Mouse (Mus musculus): Measurements from ENCODE around the gene Rtn3. TPM values are rescaled to one million over a fixed set of nuclear protein-coding genes. Genes with fewer than 3 reads are reported as not detected.

The Rtn3 gene
- polyA plus RNA-seq, 1 experiment from 2014 or later: 129 TPM

GRCm38 (mm10) chr19:7420841-7421601 lies 62.1 kb downstream of the Rtn3 start:
- ATAC-seq (ENCODE audit: extremely low read depth, insufficient number of reproducible peaks, low FRiP score, low TSS enrichment): no peak
- Histone ChIP-seq H3K4me1 (peaks cover 77% of the 10 kb centered on the region), H3K36me3 (peaks cover 62% of the 10 kb centered on the region), H3K9me3 (no peaks in the 10 kb centered on the region), H3K9ac (peak overlapping the region; percentile 73), H3K27me3 (replicated peaks) (no peaks in the 10 kb centered on the region), H3K4me3 (peak overlapping the region; percentile 31), H3K27ac (replicated peaks) (peak overlapping the region; percentile 74), H3K4me2 (peak overlapping the region; percentile 60)
- 60% methylated on average over 27 of the region's 27 CpGs for WGBS

GRCm38 (mm10) chr19:7420108-7420507 lies 63.0 kb downstream of the Rtn3 start:
- no peak for ATAC-seq (ENCODE audit: extremely low read depth, insufficient number of reproducible peaks, low FRiP score, low TSS enrichment)
- 66% methylated on average over 12 of the region's 12 CpGs for WGBS
- no peaks in the 10 kb centered on the region for H3K9me3 ChIP-seq
- no peaks in the 10 kb centered on the region for H3K27me3 ChIP-seq (replicated peaks)
- peak overlapping the region; percentile 71 for H3K4me2 ChIP-seq
- no peak overlapping the region for H3K4me3 ChIP-seq
- no peak overlapping the region for H3K27ac ChIP-seq (replicated peaks)
- H3K9ac ChIP-seq: peak overlapping the region; percentile 100
- H3K4me1 ChIP-seq: peaks cover 80% of the 10 kb centered on the region
- peaks cover 53% of the 10 kb centered on the region for H3K36me3 ChIP-seq

GRCm38 (mm10) chr19:7419134-7419533 lies 63.9 kb downstream of the Rtn3 start:
- Histone ChIP-seq H3K36me3 (peaks cover 43% of the 10 kb centered on the region), H3K9ac (peak overlapping the region; percentile 100), H3K27ac (replicated peaks) (peak overlapping the region; percentile 57; the same call in 1 of the 2 replicates), H3K9me3 (no peaks in the 10 kb centered on the region), H3K4me2 (peak overlapping the region; percentile 71), H3K4me3 (peak overlapping the region; percentile 82), H3K4me1 (peaks cover 71% of the 10 kb centered on the region), H3K27me3 (replicated peaks) (no peaks in the 10 kb centered on the region)
- ATAC-seq (ENCODE audit: extremely low read depth, insufficient number of reproducible peaks, low FRiP score, low TSS enrichment): no peak
- 12% methylated on average over 6 of the region's 6 CpGs for WGBS

DNA sequence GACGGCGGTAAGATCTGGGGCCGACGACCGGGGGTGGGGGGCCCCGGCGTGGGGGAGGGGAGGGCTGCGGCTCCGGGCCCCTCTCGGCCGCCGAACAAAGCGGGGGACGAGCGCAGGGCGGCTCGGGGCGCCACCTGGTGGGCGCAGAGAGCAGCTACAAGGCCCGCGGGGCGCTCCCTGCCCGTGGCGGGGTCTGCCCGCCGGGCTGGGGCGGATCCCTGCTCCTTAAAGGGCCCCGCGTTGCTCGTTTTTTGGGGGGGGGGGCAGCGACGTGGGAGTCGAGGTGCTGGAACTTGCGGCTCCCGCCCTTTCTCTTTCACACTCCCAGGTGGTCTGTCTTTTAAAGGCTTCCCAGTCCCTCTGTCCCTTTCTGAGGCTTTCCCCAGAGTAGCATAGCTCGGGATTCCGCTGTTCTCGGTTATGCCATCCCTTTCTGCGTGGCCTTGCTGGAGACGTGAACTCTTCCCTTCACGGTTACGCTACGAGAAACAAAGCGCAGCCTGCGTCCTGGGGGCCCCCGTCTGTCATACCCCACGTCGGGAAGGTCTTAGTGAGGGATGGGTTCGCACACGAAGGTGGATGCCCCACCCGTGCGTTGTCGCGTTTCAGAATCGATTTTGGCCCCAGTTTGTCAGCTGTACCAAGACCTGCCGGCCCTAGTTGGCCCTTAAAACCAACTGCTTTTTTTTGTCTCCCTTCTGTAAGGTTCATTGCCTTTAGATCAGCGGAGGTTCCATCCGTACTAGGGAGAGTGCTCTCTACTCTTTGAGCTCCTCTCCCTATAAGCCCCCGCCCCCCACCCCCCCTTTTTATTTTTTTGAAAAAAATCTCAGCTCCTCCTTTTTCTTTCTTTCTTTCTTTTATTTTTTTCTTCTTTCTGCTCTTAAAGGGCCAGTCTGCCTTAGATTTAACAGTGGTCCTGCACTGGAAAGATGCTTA lies 64.9 kb downstream of the Rtn3 start:
- ATAC-seq (ENCODE audit: extremely low read depth, insufficient number of reproducible peaks, low FRiP score, low TSS enrichment): 0 out of 2 replicates have a peak, but pooled peaks have one; percentile 21
- under 1% methylated on average over 54 of the region's 59 CpGs for WGBS
- peak overlapping the region; percentile 100 for H3K9ac ChIP-seq
- no peaks in the 10 kb centered on the region for H3K27me3 ChIP-seq (replicated peaks)
- H3K4me2 ChIP-seq: peak overlapping the region; percentile 71
- H3K27ac ChIP-seq (replicated peaks): peak overlapping the region; percentile 95
- H3K4me3 ChIP-seq: peak overlapping the region; percentile 82
- no peaks in the 10 kb centered on the region for H3K9me3 ChIP-seq
- H3K36me3 ChIP-seq: peaks cover 35% of the 10 kb centered on the region
- peaks cover 61% of the 10 kb centered on the region for H3K4me1 ChIP-seq

GRCm38 (mm10) chr19:7416834-7417735 lies 66.0 kb downstream of the Rtn3 start, which contains the start of gene 2700081O15Rik:
TSS of gene 2700081O15Rik (plus strand) at chr19:7417625.
- Histone ChIP-seq H3K4me1 (peaks cover 50% of the 10 kb centered on the region), H3K9ac (peak within 1 kb of the TSS; percentile 100), H3K27ac (replicated peaks) (peak within 1 kb of the TSS; percentile 95), H3K27me3 (replicated peaks) (no peaks in the 10 kb centered on the region), H3K4me2 (peak within 1 kb of the TSS; percentile 71), H3K9me3 (no peaks in the 10 kb centered on the region), H3K36me3 (peaks cover 24% of the 10 kb centered on the region), H3K4me3 (peak within 1 kb of the TSS; percentile 82)
- peak; percentile 49; the same call in 1 of the 2 replicates for ATAC-seq (ENCODE audit: extremely low read depth, insufficient number of reproducible peaks, low FRiP score, low TSS enrichment)
- under 1% methylated on average over 106 of the region's 107 CpGs for WGBS

DNA sequence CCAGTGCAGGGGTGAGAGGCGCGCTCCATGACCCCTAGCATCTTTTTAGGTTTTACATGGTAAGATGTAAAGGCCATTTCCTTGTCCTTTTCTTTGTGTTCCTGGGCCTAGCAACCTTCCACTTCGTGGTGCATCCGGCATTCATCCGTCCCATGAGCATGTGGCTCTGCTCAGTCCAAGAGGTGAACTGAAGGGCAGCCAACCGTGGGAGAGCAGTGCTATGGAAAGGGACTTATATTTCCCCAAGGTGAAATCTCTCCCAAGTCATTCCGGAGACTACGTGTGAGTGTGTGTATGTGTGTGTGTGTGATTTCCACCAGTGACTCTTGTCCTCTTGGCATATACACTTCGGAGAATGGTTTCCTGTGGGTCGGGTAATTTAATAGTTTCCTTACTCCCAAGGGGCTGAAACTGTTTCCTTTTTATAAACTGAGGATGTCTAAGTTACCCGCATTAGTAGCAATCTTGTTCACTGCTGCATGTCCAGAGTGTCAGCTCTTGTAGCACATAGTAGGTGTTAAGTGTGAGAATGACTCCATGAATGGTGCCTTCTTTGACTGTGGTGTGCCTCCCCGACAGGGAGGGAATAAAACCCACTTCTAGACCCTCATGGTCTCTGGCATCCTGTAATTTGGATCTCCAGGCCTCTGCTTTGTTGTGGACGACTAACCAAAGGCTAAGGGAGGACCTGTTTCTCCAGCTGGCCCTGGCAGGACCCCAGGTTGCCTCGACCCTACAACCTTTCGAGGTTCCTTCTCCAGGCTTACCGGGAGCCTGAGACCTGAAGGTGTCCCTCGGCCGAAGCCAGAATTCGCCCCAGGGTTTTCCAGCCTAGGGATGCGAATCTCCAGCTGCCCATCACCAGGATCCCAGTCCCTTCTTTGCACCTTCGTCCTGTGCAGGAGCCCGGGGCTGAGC lies 66.9 kb downstream of the Rtn3 start:
- 28% methylated on average over 22 of the region's 22 CpGs for WGBS
- Histone ChIP-seq H3K9me3 (no peaks in the 10 kb centered on the region), H3K4me3 (peak overlapping the region; percentile 82), H3K4me2 (peak overlapping the region; percentile 71), H3K27ac (replicated peaks) (peak overlapping the region; percentile 95), H3K9ac (peak overlapping the region; percentile 100), H3K27me3 (replicated peaks) (no peaks in the 10 kb centered on the region), H3K36me3 (peaks cover 15% of the 10 kb centered on the region), H3K4me1 (peaks cover 41% of the 10 kb centered on the region)
- ATAC-seq (ENCODE audit: extremely low read depth, insufficient number of reproducible peaks, low FRiP score, low TSS enrichment): 0 out of 2 replicates have a peak, but pooled peaks have one; percentile 1

DNA sequence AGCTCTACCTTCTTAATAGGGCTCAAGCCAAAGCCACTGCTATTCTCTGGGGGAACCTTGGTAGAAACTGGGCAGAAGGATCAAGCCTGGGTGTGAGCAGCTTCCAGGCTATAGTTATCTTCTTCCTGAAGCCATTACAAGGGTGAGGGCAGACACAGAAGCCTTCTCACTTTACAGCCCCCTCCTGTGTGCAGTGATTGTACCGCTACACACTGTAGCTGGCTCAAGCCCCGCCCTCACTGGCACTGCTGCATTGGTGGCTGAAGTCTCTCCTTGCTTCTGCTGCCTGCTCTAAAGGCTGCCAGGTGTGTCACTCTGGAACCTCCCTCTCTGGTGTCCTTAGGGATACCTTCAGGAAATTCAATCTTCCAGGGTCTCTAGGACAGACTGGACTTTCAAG lies 70.7 kb downstream of the Rtn3 start:
- 60% methylated on average over 2 of the region's 2 CpGs for WGBS

GRCm38 (mm10) chr19:7404623-7405229 lies 78.4 kb downstream of the Rtn3 start:
- no peak overlapping the region for H3K9ac ChIP-seq
- no peak overlapping the region for H3K4me2 ChIP-seq
- peaks cover 5% of the 10 kb centered on the region for H3K27me3 ChIP-seq (replicated peaks)
- 0 out of 2 replicates have a peak, but pooled peaks cover 3% of the 10 kb centered on the region for H3K9me3 ChIP-seq
- no peak for ATAC-seq (ENCODE audit: extremely low read depth, insufficient number of reproducible peaks, low FRiP score, low TSS enrichment)
- H3K27ac ChIP-seq (replicated peaks): no peak overlapping the region
- H3K4me3 ChIP-seq: no peak overlapping the region
- no peaks in the 10 kb centered on the region for H3K36me3 ChIP-seq
- 54% methylated on average over 9 of the region's 9 CpGs for WGBS
- H3K4me1 ChIP-seq: peaks cover 12% of the 10 kb centered on the region

More for the DNA sequence above, 70.7 kb downstream of the Rtn3 start:
- Histone ChIP-seq H3K36me3 (no peaks in the 10 kb centered on the region), H3K9me3 (0 out of 2 replicates have a peak, but pooled peaks cover 3% of the 10 kb centered on the region), H3K4me1 (peaks cover 14% of the 10 kb centered on the region), H3K9ac (no peak overlapping the region), H3K4me3 (no peak overlapping the region), H3K27me3 (replicated peaks) (no peaks in the 10 kb centered on the region), H3K4me2 (no peak overlapping the region), H3K27ac (replicated peaks) (no peak overlapping the region)
- ATAC-seq (ENCODE audit: extremely low read depth, insufficient number of reproducible peaks, low FRiP score, low TSS enrichment): no peak

- Histone ChIP-seq H3K27ac (replicated peaks) (peak overlapping the region; percentile 2; the same call in 1 of the 2 replicates), H3K4me1 (peaks cover 12% of the 10 kb centered on the region), H3K4me3 (no peak overlapping the region), H3K4me2 (peak overlapping the region; percentile 42), H3K9ac (no peak overlapping the region), H3K9me3 (no peaks in the 10 kb centered on the region), H3K36me3 (no peaks in the 10 kb centered on the region), H3K27me3 (replicated peaks) (peaks cover 11% of the 10 kb centered on the region)
- 65% methylated on average over 11 of the region's 11 CpGs for WGBS
- ATAC-seq (ENCODE audit: extremely low read depth, insufficient number of reproducible peaks, low FRiP score, low TSS enrichment): no peak
Measured at GRCm38 (mm10) chr19:7400635-7401034, 82.4 kb downstream of the Rtn3 start.

All from heart, embryonic 13.5 days (tissue).